Mouse (Mus musculus): Measurements from ENCODE around the gene Twf1. TPM values are rescaled to one million over a fixed set of nuclear protein-coding genes. Genes with fewer than 3 reads are reported as not detected.
A peak's percentile ranks its signal among the peaks of the same experiment; 100 is the strongest.

Twf1 gene
- polyA plus RNA-seq, 2 experiments, result 13.8 to 24.6 TPM

GRCm38 (mm10) chr15:94544052-94544636 lies 45.5 kb downstream of the Twf1 start:
- no peaks in the 10 kb centered on the region for H3K27me3 ChIP-seq (ENCODE audit: control insufficient read depth, insufficient read depth, low read length)
- DNase-seq (ENCODE audit: low read depth in 3 of 3, low spot score in 3 of 3), result no peak
- H3K4me1 ChIP-seq (replicated peaks; ENCODE audit: control insufficient read depth in 2 of 2, insufficient read depth in 2 of 2, low read length in 1 of 2), result peaks cover 0 to 7% of the 10 kb centered on the region in 2 experiments; a peak in 3 of 4 replicates
- H3K27ac ChIP-seq, result no peak overlapping the region; the same call in 1 of the 2 replicates
- no peak for ATAC-seq (ENCODE audit: insufficient read depth)
- H3K9me3 ChIP-seq (ENCODE audit: control insufficient read depth, low read length), result no peaks in the 10 kb centered on the region
- H3K9ac ChIP-seq (replicated peaks), result peak overlapping the region; percentile 71
- peak overlapping the region; percentile 65 to 87 for H3K4me3 ChIP-seq (ENCODE audit: insufficient read depth in 1 of 2, low read depth in 2 of 2, low read length in 2 of 2)
- peak overlapping the region; percentile 78 for H3K4me2 ChIP-seq (ENCODE audit: low read depth)
- WGBS (ENCODE audit: insufficient replicate concordance), result 35% methylated on average over 9 of the region's 9 CpGs
- no peaks in the 10 kb centered on the region for H3K36me3 ChIP-seq (replicated peaks; ENCODE audit: control insufficient read depth, insufficient read depth, low read depth)
- TF ChIP-seq EP300 (IDR thresholded peaks at IDR 0.05; ENCODE audit: low read depth) (no peak), CTCF (IDR thresholded peaks at IDR 0.05; ENCODE audit: low read depth) (no peak)

- DNase-seq (ENCODE audit: low read depth in 3 of 3, low spot score in 3 of 3) (peak; percentile 85 to 90 (median 88)), ATAC-seq (ENCODE audit: insufficient read depth) (peak; percentile 99)
- TF ChIP-seq EP300 (IDR thresholded peaks at IDR 0.05; ENCODE audit: low read depth), result no peak
- peak; percentile 49 for TF ChIP-seq CTCF (IDR thresholded peaks at IDR 0.05; ENCODE audit: low read depth)
- H3K4me1 ChIP-seq (replicated peaks; ENCODE audit: control insufficient read depth in 2 of 2, insufficient read depth in 2 of 2, low read length in 1 of 2), result peaks cover 0 to 7% of the 10 kb centered on the region in 2 experiments; a peak in 3 of 4 replicates
- WGBS (ENCODE audit: insufficient replicate concordance), result under 1% methylated on average over 45 of the region's 45 CpGs
- no peak within 1 kb of the TSS; the same call in none of the 2 replicates for H3K27ac ChIP-seq
- peak within 1 kb of the TSS; percentile 71 for H3K9ac ChIP-seq (replicated peaks)
- H3K9me3 ChIP-seq (ENCODE audit: control insufficient read depth, low read length), result no peaks in the 10 kb centered on the region
- H3K4me2 ChIP-seq (ENCODE audit: low read depth), result peak within 1 kb of the TSS; percentile 78
- no peaks in the 10 kb centered on the region for H3K36me3 ChIP-seq (replicated peaks; ENCODE audit: control insufficient read depth, insufficient read depth, low read depth)
- no peaks in the 10 kb centered on the region for H3K27me3 ChIP-seq (ENCODE audit: control insufficient read depth, insufficient read depth, low read length)
- H3K4me3 ChIP-seq (ENCODE audit: insufficient read depth in 1 of 2, low read depth in 2 of 2, low read length in 2 of 2), result peak within 1 kb of the TSS; percentile 65 to 87
Observed at GRCm38 (mm10) chr15:94543409-94544051, 46.2 kb downstream of the Twf1 start, which contains the start of the genes Pus7l and Irak4. Pus7l (minus strand) TSS chr15:94543547. Irak4 (plus strand) TSS chr15:94543643.

- Histone ChIP-seq H3K9ac (replicated peaks) (peak overlapping the region; percentile 62; the same call in 1 of the 2 replicates), H3K4me2 (ENCODE audit: low read depth) (peak overlapping the region; percentile 78), H3K27me3 (ENCODE audit: control insufficient read depth, insufficient read depth, low read length) (no peaks in the 10 kb centered on the region), H3K27ac (no peak overlapping the region), H3K36me3 (replicated peaks; ENCODE audit: control insufficient read depth, insufficient read depth, low read depth) (no peaks in the 10 kb centered on the region), H3K4me1 (replicated peaks; ENCODE audit: control insufficient read depth in 2 of 2, insufficient read depth in 2 of 2, low read length in 1 of 2) (peaks cover 0 to 7% of the 10 kb centered on the region in 2 experiments; a peak in 3 of 4 replicates), H3K4me3 (ENCODE audit: insufficient read depth in 1 of 2, low read depth in 2 of 2, low read length in 2 of 2) (peak overlapping the region; percentile 65 to 87), H3K9me3 (ENCODE audit: control insufficient read depth, low read length) (no peaks in the 10 kb centered on the region)
- no peak for TF ChIP-seq CTCF (IDR thresholded peaks at IDR 0.05; ENCODE audit: low read depth)
- TF ChIP-seq EP300 (IDR thresholded peaks at IDR 0.05; ENCODE audit: low read depth), result no peak
- WGBS (ENCODE audit: insufficient replicate concordance), result 5% methylated on average over 20 of the region's 22 CpGs
- peak; percentile 80 for ATAC-seq (ENCODE audit: insufficient read depth)
- no peak for DNase-seq (ENCODE audit: low read depth in 3 of 3, low spot score in 3 of 3)
Observed at GRCm38 (mm10) chr15:94542567-94543408, 46.9 kb downstream of the Twf1 start.

- no peak for DNase-seq (ENCODE audit: low read depth in 3 of 3, low spot score in 3 of 3)
- Histone ChIP-seq H3K27ac (no peak overlapping the region), H3K4me2 (ENCODE audit: low read depth) (no peak overlapping the region), H3K9ac (replicated peaks) (no peak overlapping the region), H3K27me3 (ENCODE audit: control insufficient read depth, insufficient read depth, low read length) (no peaks in the 10 kb centered on the region), H3K4me1 (replicated peaks; ENCODE audit: control insufficient read depth in 2 of 2, insufficient read depth in 2 of 2, low read length in 1 of 2) (peaks cover 0 to 4% of the 10 kb centered on the region in 2 experiments; a peak in 3 of 4 replicates), H3K36me3 (replicated peaks; ENCODE audit: control insufficient read depth, insufficient read depth, low read depth) (no peaks in the 10 kb centered on the region), H3K9me3 (ENCODE audit: control insufficient read depth, low read length) (no peaks in the 10 kb centered on the region), H3K4me3 (ENCODE audit: insufficient read depth in 1 of 2, low read depth in 2 of 2, low read length in 2 of 2) (no peak overlapping the region)
- ATAC-seq (ENCODE audit: insufficient read depth), result no peak
- WGBS (ENCODE audit: insufficient replicate concordance), result 71% methylated on average over 3 of the region's 3 CpGs
- TF ChIP-seq EP300 (IDR thresholded peaks at IDR 0.05; ENCODE audit: low read depth), result no peak
- TF ChIP-seq CTCF (IDR thresholded peaks at IDR 0.05; ENCODE audit: low read depth), result no peak
Observed at GRCm38 (mm10) chr15:94539296-94539695, 50.4 kb downstream of the Twf1 start.

All from liver, embryonic 14.5 days (tissue).